Mouse (Mus musculus) neural tube, embryonic 11.5 days (tissue): ENCODE measurements around the gene H3f3a. TPM values are rescaled to one million over a fixed set of nuclear protein-coding genes. Genes with fewer than 3 reads are reported as not detected.

Experiments used
- ATAC-seq: fragments of 200-750 bp; cut with Nextera tagmentation; 2 replicates; pipeline ENCODE4 v1.8.0; 2017; ENCODE audit warnings: moderate number of reproducible peaks, mild to moderate bottlenecking, moderate TSS enrichment, moderate library complexity; ENCODE audit not compliant: insufficient read depth, low FRiP score, low TSS enrichment
- DNase-seq: peaks from one replicate; pipeline ENCODE4 v3.0.0-alpha.2; 2015; ENCODE audit warnings: low spot score
- H3K27ac ChIP-seq: fragments of 300-500 bp; sonication (generic); 2 replicates; pipeline ENCODE4 v1.5.1; 2014; ENCODE audit warnings: low read depth, mild to moderate bottlenecking, low read length
- H3K27me3 ChIP-seq: fragments of 300-500 bp; sonication (generic); 2 replicates; pipeline ENCODE4 v1.6.1; 2014; ENCODE audit warnings: mild to moderate bottlenecking, low read length, mixed read lengths; ENCODE audit not compliant: control insufficient read depth, insufficient read depth
- H3K36me3 ChIP-seq: fragments of 300-500 bp; sonication (generic); 2 replicates; pipeline ENCODE4 v1.6.1; 2014; ENCODE audit warnings: mild to moderate bottlenecking, low read length, moderate library complexity, mixed read lengths; ENCODE audit not compliant: control insufficient read depth, insufficient read depth
- H3K4me1 ChIP-seq: fragments of 300-500 bp; sonication (generic); 2 replicates; pipeline ENCODE4 v1.6.1; 2014; ENCODE audit warnings: low read length, mixed read lengths; ENCODE audit not compliant: control insufficient read depth, insufficient read depth
- H3K4me2 ChIP-seq: fragments of 300-500 bp; sonication (generic); 2 replicates; pipeline ENCODE4 v1.6.1; 2014; ENCODE audit warnings: low read depth, mild to moderate bottlenecking, moderate library complexity
- H3K4me3 ChIP-seq: fragments of 300-500 bp; sonication (generic); 2 replicates; pipeline ENCODE4 v1.5.1; 2014; ENCODE audit warnings: low read depth, low read length
- H3K9ac ChIP-seq: fragments of 300-500 bp; sonication (generic); 2 replicates; pipeline ENCODE4 v1.6.1; 2014; ENCODE audit warnings: mild to moderate bottlenecking, low read length
- H3K9me3 ChIP-seq: fragments of 300-500 bp; sonication (generic); 2 replicates; pipeline ENCODE4 v1.6.1; 2016; ENCODE audit warnings: low read length; ENCODE audit not compliant: control insufficient read depth
- WGBS: fragments of 180-500 bp; shearing (Covaris S2); extraction: QIAGEN DNeasy Blood & Tissue Kit; methylation state at CpG from one replicate; pipeline ENCODE4 v1.1.7; 2014; 5-methylcytosine and 5-hydroxymethylcytosine counted together
- polyA plus RNA-seq: library from polyadenylated mRNA; unstranded; fragments of >200 nt; fragmentation: Nextera tagmentation; extraction: Ambion mirVana; gene quantifications from 2 replicates; pipeline ENCODE4 v1.2.1, GENCODE M21; 2014

Gene H3f3a
- polyA plus RNA-seq, 1 experiment from 2014 or later, result 3,301 TPM

- peak overlapping the region; percentile 99 for H3K27ac ChIP-seq
- peaks cover 11% of the 10 kb centered on the region; the same call in 1 of the 2 replicates for H3K4me1 ChIP-seq
- no peaks in the 10 kb centered on the region for H3K9me3 ChIP-seq
- ATAC-seq (peak; percentile 29), DNase-seq (peak; percentile 70)
- H3K36me3 ChIP-seq, result peaks cover 14% of the 10 kb centered on the region
- H3K27me3 ChIP-seq, result no peaks in the 10 kb centered on the region
- H3K9ac ChIP-seq, result peak overlapping the region; percentile 100
- peak overlapping the region; percentile 39 for H3K4me2 ChIP-seq
- WGBS, result under 1% methylated on average over 71 of the region's 71 CpGs
- peak overlapping the region; percentile 99 for H3K4me3 ChIP-seq
Observed at GRCm38 (mm10) chr1:180812463-180813408, 1.0 kb downstream of the H3f3a start.

- Histone ChIP-seq H3K4me3 (peak overlapping the region; percentile 99), H3K36me3 (peaks cover 22% of the 10 kb centered on the region), H3K27me3 (no peaks in the 10 kb centered on the region), H3K4me1 (peaks cover 11% of the 10 kb centered on the region; the same call in 1 of the 2 replicates), H3K9ac (peak overlapping the region; percentile 100), H3K4me2 (peak overlapping the region; percentile 39), H3K9me3 (no peaks in the 10 kb centered on the region), H3K27ac (peak overlapping the region; percentile 99)
- ATAC-seq (no peak), DNase-seq (no peak)
- 7% methylated on average over 27 of the region's 27 CpGs for WGBS
Observed at GRCm38 (mm10) chr1:180811596-180812462, 1.9 kb downstream of the H3f3a start.

GRCm38 (mm10) chr1:180810976-180811375 lies 2.8 kb downstream of the H3f3a start:
- H3K4me2 ChIP-seq, result peak overlapping the region; percentile 39
- H3K4me1 ChIP-seq, result peaks cover 11% of the 10 kb centered on the region; the same call in 1 of the 2 replicates
- no peak overlapping the region for H3K27ac ChIP-seq
- WGBS, result 86% methylated on average over 7 of the region's 7 CpGs
- DNase-seq (no peak), ATAC-seq (no peak)
- no peaks in the 10 kb centered on the region for H3K9me3 ChIP-seq
- H3K9ac ChIP-seq, result no peak overlapping the region
- H3K4me3 ChIP-seq, result peak overlapping the region; percentile 99
- peaks cover 25% of the 10 kb centered on the region for H3K36me3 ChIP-seq
- H3K27me3 ChIP-seq, result no peaks in the 10 kb centered on the region

- no peak overlapping the region for H3K27ac ChIP-seq
- H3K4me1 ChIP-seq, result peaks cover 8% of the 10 kb centered on the region; the same call in 1 of the 2 replicates
- H3K9me3 ChIP-seq, result no peaks in the 10 kb centered on the region
- DNase-seq (no peak), ATAC-seq (no peak)
- no peak overlapping the region for H3K9ac ChIP-seq
- H3K27me3 ChIP-seq, result no peaks in the 10 kb centered on the region
- WGBS, result 86% methylated on average over 5 of the region's 5 CpGs
- H3K4me3 ChIP-seq, result no peak overlapping the region
- H3K4me2 ChIP-seq, result no peak overlapping the region
- peaks cover 42% of the 10 kb centered on the region for H3K36me3 ChIP-seq
Observed at GRCm38 (mm10) chr1:180808831-180809230, 4.9 kb downstream of the H3f3a start.

- DNase-seq (no peak), ATAC-seq (no peak)
- Histone ChIP-seq H3K4me3 (no peak overlapping the region), H3K36me3 (peaks cover 38% of the 10 kb centered on the region), H3K9ac (no peak overlapping the region), H3K4me1 (no peaks in the 10 kb centered on the region), H3K27ac (no peak overlapping the region), H3K27me3 (no peaks in the 10 kb centered on the region), H3K4me2 (no peak overlapping the region), H3K9me3 (no peaks in the 10 kb centered on the region)
- WGBS, result 92% methylated on average over 6 of the region's 6 CpGs
Observed at GRCm38 (mm10) chr1:180803881-180804280, 9.9 kb downstream of the H3f3a start.

GRCm38 (mm10) chr1:180801466-180801994 lies 12.2 kb downstream of the H3f3a start:
- H3K9ac ChIP-seq, result no peak overlapping the region
- H3K4me3 ChIP-seq, result no peak overlapping the region
- no peak overlapping the region for H3K4me2 ChIP-seq
- no peak for DNase-seq
- peak; percentile 48; the same call in 1 of the 2 replicates for ATAC-seq
- no peak overlapping the region for H3K27ac ChIP-seq
- no peaks in the 10 kb centered on the region for H3K9me3 ChIP-seq
- H3K27me3 ChIP-seq, result no peaks in the 10 kb centered on the region
- H3K36me3 ChIP-seq, result peaks cover 24% of the 10 kb centered on the region
- 85% methylated on average over 3 of the region's 3 CpGs for WGBS
- H3K4me1 ChIP-seq, result no peaks in the 10 kb centered on the region

GRCm38 (mm10) chr1:180800814-180801213 lies 12.9 kb downstream of the H3f3a start:
- H3K4me2 ChIP-seq, result no peak overlapping the region
- no peaks in the 10 kb centered on the region for H3K4me1 ChIP-seq
- H3K27me3 ChIP-seq, result no peaks in the 10 kb centered on the region
- H3K27ac ChIP-seq, result no peak overlapping the region
- H3K9ac ChIP-seq, result no peak overlapping the region
- peaks cover 21% of the 10 kb centered on the region for H3K36me3 ChIP-seq
- WGBS, result 71% methylated on average over 2 of the region's 2 CpGs
- ATAC-seq, result no peak
- H3K9me3 ChIP-seq, result no peaks in the 10 kb centered on the region
- no peak for DNase-seq
- no peak overlapping the region for H3K4me3 ChIP-seq

- Histone ChIP-seq H3K36me3 (peaks cover 15% of the 10 kb centered on the region), H3K27me3 (no peaks in the 10 kb centered on the region), H3K4me2 (no peak overlapping the region), H3K9ac (no peak overlapping the region), H3K4me1 (no peaks in the 10 kb centered on the region), H3K4me3 (no peak overlapping the region), H3K9me3 (no peaks in the 10 kb centered on the region), H3K27ac (no peak overlapping the region)
- DNase-seq (no peak), ATAC-seq (no peak)
- 94% methylated on average over 5 of the region's 5 CpGs for WGBS
Observed at GRCm38 (mm10) chr1:180800022-180800421, 13.7 kb downstream of the H3f3a start.
